Mouse (Mus musculus) neural tube, embryonic 11.5 days (tissue): ENCODE measurements around the gene Chchd3. TPM values are rescaled to one million over a fixed set of nuclear protein-coding genes. Genes with fewer than 3 reads are reported as not detected.

Experiments used
- ATAC-seq: fragments of 200-750 bp; cut with Nextera tagmentation; 2 replicates; pipeline ENCODE4 v1.8.0; 2017; ENCODE audit warnings: moderate number of reproducible peaks, mild to moderate bottlenecking, moderate TSS enrichment, moderate library complexity; ENCODE audit not compliant: insufficient read depth, low FRiP score, low TSS enrichment
- DNase-seq: peaks from one replicate; pipeline ENCODE4 v3.0.0-alpha.2; 2015; ENCODE audit warnings: low spot score
- H3K27ac ChIP-seq: fragments of 300-500 bp; sonication (generic); 2 replicates; pipeline ENCODE4 v1.5.1; 2014; ENCODE audit warnings: low read depth, mild to moderate bottlenecking, low read length
- H3K27me3 ChIP-seq: fragments of 300-500 bp; sonication (generic); 2 replicates; pipeline ENCODE4 v1.6.1; 2014; ENCODE audit warnings: mild to moderate bottlenecking, low read length, mixed read lengths; ENCODE audit not compliant: control insufficient read depth, insufficient read depth
- H3K36me3 ChIP-seq: fragments of 300-500 bp; sonication (generic); 2 replicates; pipeline ENCODE4 v1.6.1; 2014; ENCODE audit warnings: mild to moderate bottlenecking, low read length, moderate library complexity, mixed read lengths; ENCODE audit not compliant: control insufficient read depth, insufficient read depth
- H3K4me1 ChIP-seq: fragments of 300-500 bp; sonication (generic); 2 replicates; pipeline ENCODE4 v1.6.1; 2014; ENCODE audit warnings: low read length, mixed read lengths; ENCODE audit not compliant: control insufficient read depth, insufficient read depth
- H3K4me2 ChIP-seq: fragments of 300-500 bp; sonication (generic); 2 replicates; pipeline ENCODE4 v1.6.1; 2014; ENCODE audit warnings: low read depth, mild to moderate bottlenecking, moderate library complexity
- H3K4me3 ChIP-seq: fragments of 300-500 bp; sonication (generic); 2 replicates; pipeline ENCODE4 v1.5.1; 2014; ENCODE audit warnings: low read depth, low read length
- H3K9ac ChIP-seq: fragments of 300-500 bp; sonication (generic); 2 replicates; pipeline ENCODE4 v1.6.1; 2014; ENCODE audit warnings: mild to moderate bottlenecking, low read length
- H3K9me3 ChIP-seq: fragments of 300-500 bp; sonication (generic); 2 replicates; pipeline ENCODE4 v1.6.1; 2016; ENCODE audit warnings: low read length; ENCODE audit not compliant: control insufficient read depth
- WGBS: fragments of 180-500 bp; shearing (Covaris S2); extraction: QIAGEN DNeasy Blood & Tissue Kit; methylation state at CpG from one replicate; pipeline ENCODE4 v1.1.7; 2014; 5-methylcytosine and 5-hydroxymethylcytosine counted together
- polyA plus RNA-seq: library from polyadenylated mRNA; unstranded; fragments of >200 nt; fragmentation: Nextera tagmentation; extraction: Ambion mirVana; gene quantifications from 2 replicates; pipeline ENCODE4 v1.2.1, GENCODE M21; 2014

Gene Chchd3
- polyA plus RNA-seq, 1 experiment from 2014 or later = 126 TPM

DNA sequence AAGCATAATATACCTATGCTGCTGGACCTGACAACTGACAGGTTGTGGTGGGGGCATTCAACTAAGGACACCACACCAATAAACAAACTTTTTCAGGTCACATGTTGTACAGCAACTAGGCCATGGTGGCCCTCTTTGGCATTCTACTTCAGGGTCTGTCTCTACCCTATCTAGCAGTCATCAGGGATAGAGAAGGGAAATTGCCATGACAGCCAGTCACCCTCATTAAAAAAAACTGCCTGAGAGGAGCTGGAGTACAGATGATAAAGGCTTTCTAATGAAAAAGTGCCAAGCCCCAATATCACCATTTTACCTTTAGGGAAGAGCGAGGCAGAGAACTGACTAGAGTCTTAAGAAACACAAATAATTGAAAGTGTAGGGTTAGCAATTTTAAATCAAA is 27.5 kb downstream of the Chchd3 start:
- Histone ChIP-seq H3K4me3 (no peak overlapping the region), H3K9ac (no peak overlapping the region), H3K4me2 (no peak overlapping the region), H3K9me3 (no peaks in the 10 kb centered on the region), H3K4me1 (peaks cover 7% of the 10 kb centered on the region; the same call in 1 of the 2 replicates), H3K36me3 (no peaks in the 10 kb centered on the region), H3K27me3 (no peaks in the 10 kb centered on the region), H3K27ac (no peak overlapping the region)
- 100% methylated on average over 1 of the region's 1 CpGs for WGBS
- DNase-seq (no peak), ATAC-seq (no peak)

DNA sequence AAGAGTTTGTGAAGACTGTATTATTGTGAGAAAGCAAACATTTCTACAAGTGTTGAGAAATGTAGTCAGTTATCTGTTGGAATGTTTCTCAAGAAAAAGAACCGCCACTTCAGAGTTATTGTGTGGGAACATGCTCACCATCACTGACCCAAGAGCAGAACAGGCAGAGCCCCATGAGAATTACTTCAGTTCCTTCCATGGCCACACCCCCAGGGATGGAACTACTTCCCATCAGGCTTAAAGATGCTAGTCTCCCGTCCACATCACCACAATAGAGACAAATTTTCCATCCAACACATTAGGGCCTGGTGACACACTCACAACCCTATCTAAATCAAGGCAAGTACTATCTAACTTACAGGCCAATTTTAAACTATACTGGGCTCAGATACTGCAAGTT is 28.4 kb downstream of the Chchd3 start:
- Histone ChIP-seq H3K9me3 (no peaks in the 10 kb centered on the region), H3K27ac (no peak overlapping the region), H3K9ac (no peak overlapping the region), H3K4me3 (no peak overlapping the region), H3K4me1 (no peaks in the 10 kb centered on the region), H3K4me2 (no peak overlapping the region), H3K27me3 (no peaks in the 10 kb centered on the region), H3K36me3 (no peaks in the 10 kb centered on the region)
- WGBS = 91% methylated on average over 2 of the region's 2 CpGs
- DNase-seq (no peak), ATAC-seq (no peak)

DNA sequence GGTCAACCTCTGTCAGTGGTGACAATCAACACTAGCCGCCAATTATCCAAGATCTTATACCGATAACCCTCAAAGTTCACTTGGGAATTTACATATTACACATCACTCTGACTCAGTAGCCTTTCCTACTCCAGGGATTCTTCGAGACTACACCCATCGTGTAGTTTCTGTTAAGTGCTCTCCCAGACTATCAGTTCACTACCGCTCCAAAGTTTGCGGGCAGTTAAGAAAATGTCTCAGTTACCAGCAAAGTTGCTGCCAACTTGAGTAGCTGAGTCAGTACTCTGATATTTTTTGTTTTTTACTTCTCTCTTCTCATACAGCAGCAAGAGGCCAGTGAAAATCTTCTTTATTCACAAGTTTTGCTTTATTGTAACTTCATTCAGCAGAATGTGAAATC is 31.8 kb downstream of the Chchd3 start:
- 94% methylated on average over 6 of the region's 6 CpGs for WGBS
- no peaks in the 10 kb centered on the region for H3K9me3 ChIP-seq
- H3K36me3 ChIP-seq = no peaks in the 10 kb centered on the region
- no peaks in the 10 kb centered on the region for H3K4me1 ChIP-seq
- H3K4me2 ChIP-seq = no peak overlapping the region
- no peak overlapping the region for H3K27ac ChIP-seq
- ATAC-seq (no peak), DNase-seq (no peak)
- no peak overlapping the region for H3K9ac ChIP-seq
- no peak overlapping the region for H3K4me3 ChIP-seq
- H3K27me3 ChIP-seq = no peaks in the 10 kb centered on the region

DNA sequence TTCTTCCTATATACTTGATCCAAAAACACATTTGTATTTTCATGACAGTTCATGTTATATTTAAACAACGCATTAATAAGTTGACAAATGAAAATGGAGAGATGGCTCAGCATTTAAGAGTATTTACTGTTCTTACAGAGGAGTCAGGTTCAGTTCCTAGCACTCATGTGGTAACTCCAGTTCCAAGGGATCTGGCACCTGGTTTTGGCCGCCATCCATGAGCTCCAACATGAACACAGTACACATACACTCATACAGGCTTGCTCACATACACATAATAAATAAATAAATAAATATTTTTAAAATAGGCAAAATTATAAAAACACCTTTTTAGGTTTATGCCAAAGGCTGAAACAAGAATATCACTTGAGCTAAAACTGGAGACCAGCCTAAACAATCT is 35.0 kb downstream of the Chchd3 start:
- H3K4me3 ChIP-seq = no peak overlapping the region
- H3K27me3 ChIP-seq = no peaks in the 10 kb centered on the region
- 95% methylated on average over 2 of the region's 2 CpGs for WGBS
- no peaks in the 10 kb centered on the region for H3K9me3 ChIP-seq
- H3K9ac ChIP-seq = no peak overlapping the region
- ATAC-seq (no peak), DNase-seq (no peak)
- no peaks in the 10 kb centered on the region for H3K36me3 ChIP-seq
- H3K27ac ChIP-seq = no peak overlapping the region
- no peak overlapping the region for H3K4me2 ChIP-seq
- no peaks in the 10 kb centered on the region for H3K4me1 ChIP-seq

DNA sequence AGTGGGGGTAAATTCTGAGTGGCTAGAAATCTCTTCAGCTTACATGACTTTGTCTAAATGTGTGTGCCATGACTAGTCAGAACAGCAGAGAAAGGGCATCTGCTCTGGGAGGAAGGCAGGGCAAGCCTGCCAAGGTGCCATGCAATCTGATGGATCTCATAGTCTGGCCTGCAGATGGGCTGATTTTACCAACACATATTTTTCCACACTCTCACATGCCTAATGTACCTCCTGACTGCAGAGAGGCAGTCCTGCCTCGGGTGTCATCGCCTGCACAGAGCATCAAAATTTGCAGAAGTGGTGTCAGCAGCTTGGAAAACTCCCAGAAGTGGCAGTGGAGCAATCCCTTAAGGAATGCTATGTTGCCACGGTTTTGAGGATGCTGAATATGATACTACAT is 55.5 kb downstream of the Chchd3 start:
- no peaks in the 10 kb centered on the region for H3K27me3 ChIP-seq
- no peak overlapping the region for H3K9ac ChIP-seq
- no peaks in the 10 kb centered on the region for H3K4me1 ChIP-seq
- no peaks in the 10 kb centered on the region for H3K36me3 ChIP-seq
- H3K9me3 ChIP-seq = no peaks in the 10 kb centered on the region
- no peak for ATAC-seq
- no peak overlapping the region for H3K4me3 ChIP-seq
- H3K27ac ChIP-seq = no peak overlapping the region
- no peak for DNase-seq
- 89% methylated on average over 3 of the region's 3 CpGs for WGBS
- no peak overlapping the region for H3K4me2 ChIP-seq

DNA sequence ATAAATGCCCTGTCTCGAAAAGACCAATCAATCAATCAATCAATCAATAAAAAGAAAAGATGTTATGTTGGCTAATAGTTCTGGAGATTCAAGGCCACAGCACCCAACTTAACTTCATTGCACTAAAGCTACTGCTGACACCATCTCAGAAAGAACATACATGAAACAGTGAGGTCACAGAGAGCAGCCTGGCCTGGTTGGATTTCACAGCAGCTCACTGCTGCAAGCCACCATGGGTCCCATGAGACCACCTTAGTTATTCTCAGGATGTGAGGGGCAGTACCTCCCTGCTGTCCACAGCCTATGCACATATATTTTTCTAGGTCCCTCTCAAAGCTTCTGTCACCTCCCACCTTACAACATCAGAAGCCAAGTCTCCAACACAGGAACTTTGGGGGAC is 57.1 kb downstream of the Chchd3 start:
- Histone ChIP-seq H3K9me3 (no peaks in the 10 kb centered on the region), H3K4me1 (no peaks in the 10 kb centered on the region), H3K4me3 (no peak overlapping the region), H3K27ac (no peak overlapping the region), H3K27me3 (no peaks in the 10 kb centered on the region), H3K9ac (no peak overlapping the region), H3K36me3 (no peaks in the 10 kb centered on the region), H3K4me2 (no peak overlapping the region)
- 86% methylated on average over 1 of the region's 1 CpGs for WGBS
- DNase-seq = no peak
- no peak for ATAC-seq

DNA sequence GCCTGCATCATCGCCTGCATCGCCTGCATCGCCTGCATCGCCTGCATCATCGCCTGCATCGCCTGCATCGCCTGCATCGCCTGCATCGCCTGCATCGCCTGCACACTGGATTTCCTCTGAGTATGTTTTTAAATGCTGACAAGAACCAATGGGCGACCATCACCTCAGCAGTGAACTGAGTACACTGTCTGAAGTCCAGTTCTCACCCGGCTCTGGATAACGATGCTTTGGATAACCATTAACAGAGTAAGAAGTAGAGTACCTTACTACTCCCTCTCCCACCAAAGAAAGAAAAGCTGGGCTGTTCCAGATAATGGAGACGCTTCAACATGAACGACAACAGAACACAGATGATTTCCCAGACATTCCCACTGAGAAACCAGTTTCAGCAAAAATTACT is 58.8 kb downstream of the Chchd3 start:
- Histone ChIP-seq H3K4me3 (no peak overlapping the region), H3K4me2 (no peak overlapping the region), H3K27ac (no peak overlapping the region), H3K27me3 (no peaks in the 10 kb centered on the region), H3K36me3 (no peaks in the 10 kb centered on the region), H3K9me3 (no peaks in the 10 kb centered on the region), H3K9ac (no peak overlapping the region), H3K4me1 (no peaks in the 10 kb centered on the region)
- DNase-seq (no peak), ATAC-seq (no peak)
- 90% methylated on average over 15 of the region's 15 CpGs for WGBS

DNA sequence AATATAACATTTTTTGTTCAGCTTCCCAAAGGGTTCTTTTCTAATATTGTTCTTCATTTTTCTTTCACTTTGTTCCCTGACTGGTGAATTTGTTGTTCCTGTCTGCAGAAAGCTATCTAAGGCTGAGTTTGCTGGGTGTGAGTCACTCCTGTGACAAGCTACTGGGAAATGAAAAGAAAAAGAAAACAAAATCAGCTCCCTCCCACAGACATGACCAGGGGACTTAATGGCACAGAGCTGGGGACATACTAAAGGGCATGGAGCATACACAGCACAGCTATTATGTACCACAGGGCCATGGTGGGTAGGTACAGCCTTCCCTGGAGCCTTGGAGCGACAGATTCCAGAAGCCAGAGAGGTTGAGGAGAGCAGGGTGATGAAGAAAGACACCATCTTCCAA is 63.5 kb downstream of the Chchd3 start:
- Histone ChIP-seq H3K27me3 (no peaks in the 10 kb centered on the region), H3K9me3 (no peaks in the 10 kb centered on the region), H3K4me1 (no peaks in the 10 kb centered on the region), H3K27ac (no peak overlapping the region), H3K9ac (no peak overlapping the region), H3K4me3 (no peak overlapping the region), H3K36me3 (no peaks in the 10 kb centered on the region), H3K4me2 (no peak overlapping the region)
- no peak for ATAC-seq
- WGBS = 81% methylated on average over 1 of the region's 1 CpGs
- no peak for DNase-seq

DNA sequence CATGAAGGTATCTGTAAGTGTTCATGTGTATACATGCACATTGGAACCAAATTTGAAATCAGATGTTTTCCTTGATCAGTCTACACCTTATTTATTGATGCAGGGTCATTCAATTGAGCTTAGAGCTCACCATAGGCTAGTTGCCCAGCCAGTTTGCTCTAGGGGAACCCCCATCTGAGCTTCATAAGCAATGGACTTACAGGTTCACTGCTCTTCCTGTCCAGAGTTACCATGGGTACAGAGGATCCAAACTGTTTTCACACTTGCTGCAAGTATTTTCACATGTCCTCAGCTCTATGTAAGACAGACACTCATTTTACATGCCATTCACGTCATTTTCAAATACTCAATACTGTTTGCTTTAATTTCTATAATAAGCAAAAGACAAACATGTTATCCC is 66.2 kb downstream of the Chchd3 start:
- Histone ChIP-seq H3K4me2 (no peak overlapping the region), H3K4me3 (no peak overlapping the region), H3K9ac (no peak overlapping the region), H3K36me3 (no peaks in the 10 kb centered on the region), H3K4me1 (no peaks in the 10 kb centered on the region), H3K27me3 (no peaks in the 10 kb centered on the region), H3K9me3 (no peaks in the 10 kb centered on the region), H3K27ac (no peak overlapping the region)
- ATAC-seq (no peak), DNase-seq (no peak)
- WGBS = 92% methylated on average over 1 of the region's 1 CpGs
